Mouse (Mus musculus) ES-Bruce4 (cell line): ENCODE measurements around the gene Tbc1d14.

Experiments
- CTCF ChIP-seq: IDR thresholded peaks from one replicate; pipeline ENCODE4 v1.8.1; 2011; ENCODE audit warnings: low read depth, low read length
- EP300 ChIP-seq: IDR thresholded peaks from 2 replicates; pipeline ENCODE4 v1.6.1; 2011; ENCODE audit warnings: low read depth, low read length; ENCODE audit not compliant: insufficient read depth
- POLR2A ChIP-seq: IDR thresholded peaks from one replicate; pipeline ENCODE4 v1.8.1; 2011; ENCODE audit warnings: low read length; ENCODE audit not compliant: insufficient read depth

DNA sequence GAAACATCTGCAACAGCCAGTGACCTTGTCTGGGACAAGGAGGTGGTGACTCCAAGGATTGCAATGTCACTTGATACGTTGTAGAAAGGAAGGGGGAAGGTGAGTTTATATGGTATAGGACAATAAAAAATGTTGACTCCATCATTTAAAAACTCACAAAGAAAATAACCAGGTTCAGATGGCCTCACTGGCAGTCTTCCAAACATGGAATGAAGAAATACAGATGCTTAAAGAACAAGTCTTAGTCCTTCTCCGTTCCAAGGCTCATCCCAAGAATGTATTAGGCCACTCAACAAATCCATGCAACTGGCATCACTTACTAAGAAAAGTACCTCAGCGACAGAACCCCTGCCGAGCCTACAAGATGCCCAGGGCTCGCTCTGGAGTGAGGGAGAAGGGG, 38.6 kb downstream of the Tbc1d14 start:
- TF ChIP-seq CTCF = no peak
- TF ChIP-seq EP300 = no peak
- TF ChIP-seq POLR2A = no peak
